Comparison of ENCODE assay signal across 18 mouse cellular contexts in genomic region chr5:115936851-115937250, GRCm38 (mm10).
"Had no signal": no experiment of that assay in that cellular context is flagged by ENCODE, and none has a peak within 500 bp of the region (broad histone marks: within the 10 kb centered on the region; RNA-seq: fewer than 3 reads in every experiment).

No protein-coding gene starts in this region.

- H3K27ac ChIP-seq: left cerebral cortex, adult 2 months; liver, embryonic 13.5 days; macrophage; midbrain, embryonic 12.5 days; neural tube, embryonic 13.5 days; stomach, embryonic 15.5 days had no signal

- H3K27me3 ChIP-seq: liver, embryonic 13.5 days; midbrain, embryonic 12.5 days; neural tube, embryonic 13.5 days; stomach, embryonic 15.5 days had no signal

- H3K4me2 ChIP-seq: liver, embryonic 13.5 days; midbrain, embryonic 12.5 days; neural tube, embryonic 13.5 days; stomach, embryonic 15.5 days had no signal

- DNase-seq: kidney, adult 2 months; kidney, postnatal 25 days; layer of hippocampus, postnatal 36 days; liver, embryonic 13.5 days; lung, adult 2 months; lung, postnatal 14 days; retina, postnatal 1 day; right cerebral cortex, postnatal 25 days; spleen, adult 18-20 months; thymus, postnatal 25 days had no signal

- H3K9me3 ChIP-seq: liver, embryonic 13.5 days; midbrain, embryonic 12.5 days; neural tube, embryonic 13.5 days; stomach, embryonic 15.5 days had no signal

- H3K4me1 ChIP-seq: liver, embryonic 13.5 days; midbrain, embryonic 12.5 days; neural tube, embryonic 13.5 days; stomach, embryonic 15.5 days had no signal

- H3K9ac ChIP-seq: liver, embryonic 13.5 days; midbrain, embryonic 12.5 days; neural tube, embryonic 13.5 days; stomach, embryonic 15.5 days had no signal

- ATAC-seq: intestine, embryonic 16.5 days; midbrain, embryonic 16.5 days had no signal

- H3K4me3 ChIP-seq: left cerebral cortex, adult 2 months; liver, embryonic 13.5 days; midbrain, embryonic 12.5 days; myocyte; neural tube, embryonic 13.5 days; stomach, embryonic 15.5 days had no signal
